Mouse (Mus musculus) C2C12 (cell line): ENCODE results near the gene Slc11a2.

Source experiments
- CTCF ChIP-seq: IDR thresholded peaks from one replicate; pipeline ENCODE4 v1.5.1; 2011; ENCODE audit not compliant: control insufficient read depth, insufficient read depth, insufficient read length
- MAX ChIP-seq: IDR thresholded peaks from one replicate; pipeline ENCODE4 v1.6.1; 2011; ENCODE audit warnings: mild to moderate bottlenecking, control low read depth
- USF1 ChIP-seq: IDR thresholded peaks from one replicate; pipeline ENCODE4 v1.6.1; 2011; ENCODE audit warnings: low read depth, mild to moderate bottlenecking, control low read depth, moderate library complexity

DNA sequence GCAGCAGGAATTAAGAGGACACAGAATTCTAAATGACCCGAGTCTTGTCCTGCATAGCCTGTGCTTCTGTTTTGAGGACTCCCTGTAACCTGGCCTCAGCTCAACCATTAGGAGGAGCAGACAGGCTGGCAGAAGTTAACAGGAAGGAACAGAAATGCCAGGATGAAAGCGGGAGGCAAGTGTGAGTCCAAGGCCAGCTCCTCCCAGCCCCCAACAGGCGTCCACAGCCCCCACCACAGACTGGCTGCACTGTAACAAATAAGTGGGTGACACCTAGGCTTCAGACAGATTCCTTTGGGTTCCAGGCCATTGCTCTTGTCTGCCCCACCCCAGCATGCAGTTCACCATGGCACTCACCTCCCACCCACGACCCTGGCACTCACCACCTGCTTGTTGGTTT lies 22.1 kb downstream of the Slc11a2 start:
- TF ChIP-seq USF1 (no peak), MAX (no peak), CTCF (no peak)
